Comparison of ENCODE assay signal across 8 mouse cellular contexts in the genomic region with DNA sequence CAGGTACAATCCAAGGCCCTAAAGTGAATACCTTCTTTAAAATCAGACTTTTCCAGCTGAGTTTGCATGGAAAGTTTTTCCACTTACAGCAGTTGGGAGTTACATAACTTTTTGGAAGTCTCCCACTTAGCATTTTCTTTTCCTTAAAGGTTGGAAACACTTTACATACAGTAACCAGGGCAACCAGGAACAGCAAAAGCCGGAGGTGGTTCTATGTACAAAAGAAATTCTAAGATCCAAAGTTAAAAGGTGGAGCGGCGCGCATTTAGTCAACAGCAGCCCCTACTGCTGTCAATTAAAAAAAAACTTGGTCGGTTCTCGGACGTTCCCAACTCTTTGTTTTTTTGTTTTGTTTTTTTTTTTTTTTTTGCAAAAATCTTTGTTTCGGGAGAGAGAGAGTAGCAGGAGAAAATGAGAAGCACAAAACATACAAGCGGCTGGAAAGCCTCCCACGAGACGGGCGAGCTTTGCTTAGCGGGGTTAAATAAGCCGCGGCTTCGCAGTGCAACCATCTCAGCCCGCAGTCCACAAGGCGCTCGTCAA. TPM values are rescaled to one million over a fixed set of nuclear protein-coding genes. Genes with fewer than 3 reads are reported as not detected.
DNase-seq lines count a peak whose midpoint lies in the region; ATAC-seq and TF ChIP-seq lines count a peak whose summit lies in the region.

No protein-coding gene starts in this region.

- DNase-seq in frontal cortex, postnatal 14 days (ENCODE audit: low spot score in 2 of 2), result no peak
- DNase-seq in thymus, adult 2 months, result no peak
- no peak for DNase-seq in thymus, postnatal 10 days (ENCODE audit: low spot score in 2 of 2)
- no peak for DNase-seq in intestine, embryonic 14.5 days (ENCODE audit: low spot score)
- peak; percentile 88 for DNase-seq in lung, postnatal 0 days (ENCODE audit: low spot score)
- no peak for DNase-seq in ovary, postnatal 36 days (ENCODE audit: low spot score)
- DNase-seq in adrenal gland, postnatal 14 days, result no peak

- peak; percentile 33; the same call in 1 of the 2 replicates for TF ChIP-seq EP300 in lung, postnatal 0 days (IDR thresholded peaks at IDR 0.05)

- H3K9ac ChIP-seq in intestine, embryonic 14.5 days (ENCODE audit: low read length), result peak overlapping the region; percentile 97
- H3K9ac ChIP-seq in lung, postnatal 0 days (replicated peaks; ENCODE audit: low read depth), result peak overlapping the region; percentile 99

- peak overlapping the region; percentile 77 for H3K27ac ChIP-seq in thymus, adult 2 months (ENCODE audit: control insufficient read depth, insufficient read depth, low read length)
- H3K27ac ChIP-seq in intestine, embryonic 14.5 days (ENCODE audit: low read depth), result peak overlapping the region; percentile 83
- peak overlapping the region; percentile 95 for H3K27ac ChIP-seq in lung, postnatal 0 days (ENCODE audit: low read length)

- peak overlapping the region; percentile 79 for H3K4me2 ChIP-seq in intestine, embryonic 14.5 days (ENCODE audit: low read length)
- H3K4me2 ChIP-seq in lung, postnatal 0 days (replicated peaks; ENCODE audit: low read depth, low read length), result peak overlapping the region; percentile 63

- peaks cover 6% of the 10 kb centered on the region for H3K4me1 ChIP-seq in thymus, adult 2 months (replicated peaks; ENCODE audit: control insufficient read depth, insufficient read depth, low read length)
- peaks cover 7% of the 10 kb centered on the region for H3K4me1 ChIP-seq in intestine, embryonic 14.5 days (replicated peaks; ENCODE audit: control insufficient read depth, insufficient read depth, low read length)
- H3K4me1 ChIP-seq in lung, postnatal 0 days (ENCODE audit: insufficient read depth, low read depth, low read length), result no peaks in the 10 kb centered on the region

- no peak for TF ChIP-seq CTCF in thymus, adult 2 months (IDR thresholded peaks at IDR 0.05; ENCODE audit: borderline replicate concordance, control insufficient read depth, extremely low read depth, insufficient read depth, low read length, poor library complexity)
- TF ChIP-seq CTCF in lung, postnatal 0 days (IDR thresholded peaks at IDR 0.05), result no peak

- under 1% methylated on average over 19 of the region's 19 CpGs for WGBS in thymus, adult 2 months
- under 1% methylated on average over 19 of the region's 19 CpGs for WGBS in intestine, embryonic 14.5 days
- WGBS in lung, postnatal 0 days, result under 1% methylated on average over 19 of the region's 19 CpGs

- H3K36me3 ChIP-seq in thymus, adult 2 months (ENCODE audit: control insufficient read depth, insufficient read depth, low read length), result peaks cover 19% of the 10 kb centered on the region
- peaks cover 25% of the 10 kb centered on the region for H3K36me3 ChIP-seq in intestine, embryonic 14.5 days (ENCODE audit: control insufficient read depth, insufficient read depth, low read length)
- H3K36me3 ChIP-seq in lung, postnatal 0 days (ENCODE audit: insufficient read depth, low read length), result no peaks in the 10 kb centered on the region

- TF ChIP-seq POLR2A in thymus, adult 2 months (IDR thresholded peaks at IDR 0.05; ENCODE audit: control insufficient read depth, extremely low read depth, insufficient read depth, low read length, poor library complexity), result no peak

- H3K27me3 ChIP-seq in thymus, adult 2 months (ENCODE audit: control insufficient read depth, insufficient read depth, low read length), result no peaks in the 10 kb centered on the region
- H3K27me3 ChIP-seq in intestine, embryonic 14.5 days (replicated peaks; ENCODE audit: control insufficient read depth, insufficient read depth, low read length), result no peaks in the 10 kb centered on the region
- no peaks in the 10 kb centered on the region for H3K27me3 ChIP-seq in lung, postnatal 0 days (replicated peaks; ENCODE audit: insufficient read depth, low read length)

- peak overlapping the region; percentile 78 for H3K4me3 ChIP-seq in thymus, adult 2 months (ENCODE audit: control insufficient read depth, insufficient read depth, low read length)
- H3K4me3 ChIP-seq in intestine, embryonic 14.5 days (ENCODE audit: low read depth, low read length), result peak overlapping the region; percentile 84
- peak overlapping the region; percentile 85 for H3K4me3 ChIP-seq in lung, postnatal 0 days (ENCODE audit: low read depth, low read length)

- no peaks in the 10 kb centered on the region for H3K9me3 ChIP-seq in intestine, embryonic 14.5 days (ENCODE audit: control insufficient read depth, low read length)
- H3K9me3 ChIP-seq in lung, postnatal 0 days (ENCODE audit: low read length), result no peaks in the 10 kb centered on the region

- ATAC-seq in frontal cortex, adult (ENCODE audit: low TSS enrichment), result peak; percentile 61
- ATAC-seq in intestine, embryonic 14.5 days (replicated peaks; ENCODE audit: low FRiP score, low TSS enrichment, low read depth), result no peak
- 0 out of 2 replicates have a peak, but pooled peaks have one; percentile 14 for ATAC-seq in lung, postnatal 0 days

RNA-seq across cellular contexts. Expression of gene Snw1, which starts 0.6 kb away (rescaled TPM):
- polyA plus RNA-seq in thymus, adult 2 months (2012; rRNA removed), result 14.3 and 16.8 TPM in 2 replicates
- 121 and 142 TPM in 2 replicates for polyA plus RNA-seq in intestine, embryonic 14.5 days (2014; fragmentation: Nextera tagmentation; extraction: Ambion mirVana)
- polyA plus RNA-seq in lung, postnatal 0 days (2015; fragmentation: Nextera tagmentation; extraction: Ambion mirVana), result 93.9 and 103 TPM in 2 replicates
- 63.3 and 67.8 TPM in 2 replicates for total RNA-seq in adrenal gland, postnatal 14 days (2021)

RNA-seq across cellular contexts. Expression of gene Gm5788, which starts 23.0 kb away (rescaled TPM):
- polyA plus RNA-seq in thymus, adult 2 months (2012; rRNA removed), result not detected in 2 replicates
- polyA plus RNA-seq in intestine, embryonic 14.5 days (2014; fragmentation: Nextera tagmentation; extraction: Ambion mirVana), result not detected in 2 replicates
- polyA plus RNA-seq in lung, postnatal 0 days (2015; fragmentation: Nextera tagmentation; extraction: Ambion mirVana), result not detected in 2 replicates
- total RNA-seq in adrenal gland, postnatal 14 days (2021), result not detected in 2 replicates

RNA-seq across cellular contexts. Expression of gene Alkbh1, which starts 27.7 kb away (rescaled TPM):
- 36.1 and 42.7 TPM in 2 replicates for polyA plus RNA-seq in thymus, adult 2 months (2012; rRNA removed)
- polyA plus RNA-seq in intestine, embryonic 14.5 days (2014; fragmentation: Nextera tagmentation; extraction: Ambion mirVana), result 58.0 and 59.9 TPM in 2 replicates
- polyA plus RNA-seq in lung, postnatal 0 days (2015; fragmentation: Nextera tagmentation; extraction: Ambion mirVana), result 15.2 and 20.1 TPM in 2 replicates
- total RNA-seq in adrenal gland, postnatal 14 days (2021), result 21.7 and 23.6 TPM in 2 replicates

RNA-seq across cellular contexts. Expression of gene Slirp, which starts 27.8 kb away (rescaled TPM):
- 10.5 and 17.5 TPM in 2 replicates for polyA plus RNA-seq in thymus, adult 2 months (2012; rRNA removed)
- 286 and 300 TPM in 2 replicates for polyA plus RNA-seq in intestine, embryonic 14.5 days (2014; fragmentation: Nextera tagmentation; extraction: Ambion mirVana)
- 158 and 175 TPM in 2 replicates for polyA plus RNA-seq in lung, postnatal 0 days (2015; fragmentation: Nextera tagmentation; extraction: Ambion mirVana)
- 155 and 158 TPM in 2 replicates for total RNA-seq in adrenal gland, postnatal 14 days (2021)

RNA-seq across cellular contexts. Expression of gene Gm8300, which starts 42.6 kb away (rescaled TPM):
- polyA plus RNA-seq in thymus, adult 2 months (2012; rRNA removed), result not detected in 2 replicates
- polyA plus RNA-seq in intestine, embryonic 14.5 days (2014; fragmentation: Nextera tagmentation; extraction: Ambion mirVana), result not detected in 2 replicates
- not detected in 2 replicates for polyA plus RNA-seq in lung, postnatal 0 days (2015; fragmentation: Nextera tagmentation; extraction: Ambion mirVana)
- total RNA-seq in adrenal gland, postnatal 14 days (2021), result not detected in 2 replicates
